Mouse (Mus musculus): ENCODE data around the gene Tgfb1i1. TPM values are rescaled to one million over a fixed set of nuclear protein-coding genes. Genes with fewer than 3 reads are reported as not detected.

Gene Tgfb1i1
- total RNA-seq, 1 experiment from 2014 or later = 0.70 TPM

DNA sequence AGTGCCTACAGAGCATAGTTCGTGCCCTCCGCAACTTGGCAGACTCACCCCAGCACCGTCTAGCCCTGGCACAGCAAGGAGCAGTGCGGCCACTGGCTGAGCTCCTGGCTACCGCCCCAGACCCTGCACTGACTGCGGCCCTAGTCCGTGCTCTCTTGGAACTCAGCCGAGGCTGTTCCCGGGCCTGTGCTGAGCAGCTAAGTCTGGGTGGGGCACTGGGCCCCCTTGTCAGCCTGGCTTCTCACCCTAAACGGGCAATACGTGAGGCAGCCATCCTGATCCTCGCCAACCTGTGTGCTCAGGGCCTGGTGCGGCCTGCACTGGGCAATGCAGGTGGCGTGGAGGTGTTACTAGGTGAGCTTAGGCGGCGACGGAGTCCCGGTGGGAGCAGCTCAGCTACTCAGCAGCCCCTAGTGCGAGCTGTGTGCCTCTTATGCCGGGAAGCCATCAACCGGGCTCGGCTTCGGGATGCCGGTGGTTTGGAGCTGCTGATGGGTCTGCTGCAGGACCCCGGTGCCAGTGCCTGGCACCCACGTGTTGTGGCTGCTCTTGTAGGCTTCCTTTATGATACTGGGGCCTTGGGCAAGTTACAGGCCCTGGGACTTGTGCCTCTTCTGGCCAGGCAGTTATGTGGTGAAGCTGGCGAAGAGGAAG, 6.4 kb upstream of the Tgfb1i1 start:
- no peak for ATAC-seq (ENCODE audit: extremely low read depth, insufficient number of reproducible peaks, low FRiP score, poor library complexity, severe bottlenecking)

DNA sequence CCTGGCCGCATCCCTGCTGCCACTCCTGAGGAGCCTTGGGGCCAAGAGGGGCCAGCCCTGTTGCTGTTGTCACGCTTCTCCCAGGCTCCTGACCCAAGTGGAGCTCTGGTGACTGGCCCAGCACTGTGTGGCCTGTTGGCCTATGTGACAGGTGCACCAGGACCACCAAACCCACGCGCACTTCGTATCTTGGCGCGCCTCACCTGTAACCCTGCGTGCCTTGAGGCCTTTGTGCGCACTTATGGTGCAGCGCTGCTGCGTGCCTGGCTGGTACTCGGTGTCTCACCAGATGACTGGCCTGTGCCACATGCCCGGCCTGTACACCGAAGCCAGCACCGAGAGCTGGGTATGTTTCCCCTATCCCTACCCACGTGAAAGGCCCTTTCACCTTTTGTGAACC, 4.3 kb upstream of the Tgfb1i1 start:
- ATAC-seq (ENCODE audit: extremely low read depth, insufficient number of reproducible peaks, low FRiP score, poor library complexity, severe bottlenecking) = no peak

DNA sequence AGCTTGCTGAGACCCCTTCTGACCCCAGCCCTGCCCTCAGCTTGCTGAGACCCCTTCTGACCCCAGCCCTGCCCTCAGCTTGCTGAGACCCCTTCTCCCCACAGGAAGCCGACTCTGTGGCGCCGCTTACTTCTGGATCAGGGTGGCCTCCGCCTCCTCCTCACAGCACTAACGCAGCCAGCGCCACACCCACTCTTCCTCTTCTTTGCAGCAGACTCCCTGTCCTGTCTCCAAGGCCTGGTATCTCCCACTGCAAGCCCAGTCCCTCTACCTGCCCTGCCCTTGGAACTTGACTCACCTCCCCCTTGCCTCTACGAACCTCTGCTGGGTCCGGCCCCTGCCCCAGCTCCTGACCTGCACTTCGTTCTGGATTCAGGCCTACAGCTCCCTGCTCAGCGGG, 2.7 kb upstream of the Tgfb1i1 start:
- ATAC-seq (ENCODE audit: extremely low read depth, insufficient number of reproducible peaks, low FRiP score, poor library complexity, severe bottlenecking) = no peak

DNA sequence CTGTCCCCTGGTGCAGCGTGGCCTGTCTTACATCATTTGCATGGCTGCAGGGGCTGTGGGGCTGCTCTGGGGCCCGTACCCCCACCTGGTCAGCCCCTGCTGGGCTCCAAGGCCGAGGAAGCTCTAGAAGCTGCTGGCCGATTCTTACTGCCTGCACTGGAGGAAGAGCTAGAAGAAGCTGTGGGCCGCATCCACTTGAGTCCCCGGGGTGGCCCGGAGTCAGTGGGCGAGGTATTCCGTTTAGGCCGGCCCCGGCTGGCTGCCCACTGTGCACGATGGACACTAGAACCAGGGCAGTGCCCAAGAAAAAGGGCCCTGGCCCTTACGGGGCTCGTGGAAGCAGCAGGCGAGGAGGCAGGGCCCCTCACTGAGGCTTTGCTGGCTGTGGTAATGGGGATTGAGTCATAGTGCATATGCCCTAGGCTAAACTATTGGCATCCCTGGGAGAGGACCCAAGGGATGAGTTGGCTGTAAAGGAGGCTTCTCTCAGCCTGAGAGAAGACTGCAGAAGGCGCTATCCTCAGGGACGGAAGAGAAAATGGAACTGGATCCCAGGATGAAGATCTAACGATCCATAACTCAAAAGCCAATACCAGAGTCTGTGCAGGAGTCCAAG, 2.1 kb upstream of the Tgfb1i1 start:
- ATAC-seq (ENCODE audit: extremely low read depth, insufficient number of reproducible peaks, low FRiP score, poor library complexity, severe bottlenecking) = no peak

DNA sequence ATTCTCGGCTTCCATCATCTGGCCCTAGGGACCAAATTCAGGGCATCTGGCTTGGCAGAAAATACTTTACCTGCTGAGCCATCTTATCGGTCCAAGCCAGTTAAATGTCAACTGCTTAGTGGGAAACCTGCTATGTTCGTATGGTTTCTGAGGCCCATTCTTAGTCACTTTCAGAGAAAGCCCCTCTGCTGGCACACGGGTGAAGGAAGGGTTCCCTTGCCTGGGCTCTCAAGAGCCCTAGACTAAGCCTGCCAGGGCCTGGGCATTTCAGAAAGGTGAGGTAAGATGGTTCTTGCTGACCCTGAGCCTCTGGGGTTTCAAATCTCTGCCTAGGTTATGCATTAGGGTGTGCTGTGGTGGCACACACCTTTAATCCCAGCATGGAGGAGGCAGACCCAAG, 1.1 kb upstream of the Tgfb1i1 start:
- ATAC-seq (ENCODE audit: extremely low read depth, insufficient number of reproducible peaks, low FRiP score, poor library complexity, severe bottlenecking) = no peak

DNA sequence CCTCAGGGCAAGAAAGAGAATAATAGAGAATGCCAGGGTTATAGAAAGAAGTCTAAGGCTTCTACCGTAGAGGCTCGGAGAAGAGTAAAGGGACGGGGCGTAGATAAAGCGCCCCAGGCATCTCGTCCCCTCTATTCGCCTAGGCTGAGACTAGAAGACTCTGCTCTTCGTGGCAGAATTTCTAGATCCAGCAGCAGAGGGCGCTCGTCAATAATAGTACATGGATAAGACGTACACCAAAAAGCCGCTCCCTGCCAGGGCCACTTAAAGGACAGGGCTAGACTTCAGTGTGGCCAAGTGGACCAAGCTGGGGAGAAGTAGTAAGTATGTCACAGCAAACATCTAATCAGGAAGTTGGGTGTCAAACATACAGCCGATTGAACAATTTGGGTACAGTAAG, 831 bp downstream of the Tgfb1i1 start:
- ATAC-seq (ENCODE audit: extremely low read depth, insufficient number of reproducible peaks, low FRiP score, poor library complexity, severe bottlenecking) = peak; percentile 55

DNA sequence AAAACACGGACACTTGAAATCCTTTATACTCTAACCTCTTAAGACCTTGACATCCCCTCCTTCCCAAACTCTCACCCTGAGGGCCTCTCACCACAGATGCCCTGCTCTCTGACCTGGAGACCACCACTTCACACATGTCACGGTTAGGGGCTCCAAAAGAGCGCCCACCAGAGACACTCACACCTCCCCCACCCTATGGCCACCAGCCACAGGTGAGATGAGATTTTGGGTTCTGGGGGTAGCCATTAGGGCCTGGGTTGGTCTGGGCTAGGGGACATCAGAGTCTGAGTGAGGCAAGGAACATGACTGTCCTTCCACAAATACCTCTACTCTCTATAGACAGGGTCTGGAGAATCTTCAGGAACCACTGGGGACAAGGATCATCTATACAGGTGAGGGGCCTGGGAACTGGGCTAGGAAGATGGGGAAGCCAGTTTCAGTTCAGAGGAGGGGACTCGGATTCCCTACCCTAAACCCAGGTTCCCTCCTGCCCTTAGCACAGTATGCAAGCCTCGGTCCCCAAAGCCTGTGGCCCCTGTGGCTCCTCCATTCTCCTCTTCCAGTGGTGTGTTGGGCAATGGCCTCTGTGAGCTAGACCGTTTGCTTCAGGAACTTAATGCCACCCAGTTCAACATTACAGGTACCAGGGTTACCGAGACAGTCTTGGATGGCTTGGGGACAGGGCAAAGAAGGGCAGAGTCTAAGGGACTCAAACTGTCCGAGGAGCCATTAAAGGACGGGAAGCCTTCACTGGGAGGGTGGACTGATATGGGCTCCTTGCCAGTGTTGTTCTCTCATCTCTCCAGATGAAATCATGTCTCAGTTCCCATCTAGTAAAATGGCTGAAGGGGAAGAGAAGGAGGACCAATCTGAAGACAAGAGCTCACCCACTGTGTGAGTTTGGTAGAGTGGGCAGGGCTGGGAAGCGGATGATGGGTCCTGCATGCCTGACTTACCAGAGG, 1.8 kb downstream of the Tgfb1i1 start:
- no peak for ATAC-seq (ENCODE audit: extremely low read depth, insufficient number of reproducible peaks, low FRiP score, poor library complexity, severe bottlenecking)

DNA sequence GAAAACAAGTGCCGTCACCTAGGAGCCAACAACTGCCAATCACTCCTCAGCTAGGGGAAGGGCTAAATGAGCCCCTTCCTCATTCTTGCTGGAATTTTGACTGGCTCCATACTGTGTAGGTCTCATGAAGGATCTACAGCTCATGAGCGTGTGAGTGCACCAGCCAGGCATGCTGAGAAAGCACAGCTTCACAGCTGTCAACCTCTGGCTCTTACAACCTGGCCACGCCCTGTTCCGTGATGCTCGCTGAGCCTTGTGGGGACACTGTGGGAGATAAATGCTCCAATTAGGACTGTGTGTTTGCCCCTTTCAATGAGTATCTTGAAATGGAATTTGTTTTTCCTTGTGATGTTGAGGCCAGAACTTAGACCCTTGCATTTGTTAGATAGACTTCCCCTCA, 3.4 kb downstream of the Tgfb1i1 start:
- no peak for ATAC-seq (ENCODE audit: extremely low read depth, insufficient number of reproducible peaks, low FRiP score, poor library complexity, severe bottlenecking)

DNA sequence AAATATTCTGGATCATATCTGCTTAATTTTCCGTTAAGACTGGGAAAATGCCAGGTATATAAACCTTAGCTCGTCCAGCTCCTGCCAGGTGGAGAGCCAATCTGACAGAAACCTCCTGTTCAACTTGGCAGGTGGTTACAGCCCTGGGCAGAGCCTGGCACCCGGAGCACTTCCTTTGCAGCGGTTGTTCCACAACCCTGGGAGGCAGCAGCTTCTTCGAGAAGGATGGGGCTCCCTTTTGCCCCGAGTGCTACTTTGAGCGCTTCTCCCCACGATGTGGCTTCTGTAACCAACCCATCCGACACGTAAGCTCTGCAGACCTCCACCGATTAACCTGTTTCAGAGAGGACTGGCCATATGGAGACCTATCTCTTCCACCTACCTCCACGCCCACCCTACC, 5.3 kb downstream of the Tgfb1i1 start:
- no peak for ATAC-seq (ENCODE audit: extremely low read depth, insufficient number of reproducible peaks, low FRiP score, poor library complexity, severe bottlenecking)

DNA sequence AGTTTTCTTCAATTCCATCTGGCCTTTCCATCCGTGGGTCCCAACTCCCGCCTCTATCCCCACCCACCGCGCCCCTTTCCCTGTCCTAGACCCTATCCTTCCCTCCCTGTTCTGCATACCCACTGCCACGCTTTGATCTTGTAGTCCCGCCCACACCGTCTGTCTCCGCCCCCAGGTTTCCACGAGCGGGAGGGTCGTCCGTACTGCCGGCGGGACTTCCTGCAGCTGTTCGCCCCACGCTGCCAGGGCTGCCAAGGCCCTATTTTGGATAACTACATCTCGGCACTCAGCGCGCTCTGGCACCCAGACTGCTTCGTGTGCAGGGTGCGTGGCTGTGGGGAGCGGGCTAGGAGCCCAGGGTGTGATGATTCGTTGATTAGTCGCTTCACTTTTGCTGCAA, 6.0 kb downstream of the Tgfb1i1 start:
- ATAC-seq (ENCODE audit: extremely low read depth, insufficient number of reproducible peaks, low FRiP score, poor library complexity, severe bottlenecking) = no peak

DNA sequence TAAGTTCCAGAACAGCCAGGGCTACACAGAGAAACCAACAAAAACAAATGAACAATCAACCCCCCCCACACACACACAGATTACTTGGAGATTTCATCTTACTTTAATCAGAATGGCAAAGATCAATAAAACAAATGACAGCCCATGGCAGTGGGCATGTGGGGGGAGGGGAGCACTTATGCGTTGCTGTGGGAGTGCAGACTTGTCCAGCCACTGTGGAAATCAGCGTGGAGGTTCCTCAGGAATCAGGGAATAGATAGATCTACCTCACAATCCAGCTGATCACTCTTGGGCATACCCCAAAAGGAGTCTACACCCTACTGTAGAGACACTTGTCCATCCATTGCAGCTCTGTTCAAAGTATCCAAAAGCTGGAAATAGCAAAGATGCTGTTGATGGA, 8.4 kb downstream of the Tgfb1i1 start:
- no peak for ATAC-seq (ENCODE audit: extremely low read depth, insufficient number of reproducible peaks, low FRiP score, poor library complexity, severe bottlenecking)

DNA sequence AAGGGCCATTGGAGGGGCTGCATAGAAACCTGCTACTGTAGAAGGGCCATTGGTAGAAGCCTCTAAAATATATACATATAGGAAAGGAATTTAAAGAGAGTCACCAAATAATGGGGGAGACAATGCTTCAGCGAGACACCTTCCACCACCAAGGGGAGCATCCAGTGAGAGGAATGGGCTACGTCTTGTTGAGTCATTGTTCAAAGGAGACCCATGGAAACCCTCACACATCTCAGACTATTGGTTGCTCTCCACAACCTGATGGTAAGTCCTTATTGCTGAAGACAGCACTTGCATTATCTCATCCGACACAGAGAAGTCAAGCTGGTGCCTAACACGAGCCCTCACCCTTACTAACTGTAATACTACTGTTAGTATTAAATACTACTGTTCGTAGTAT, 9.1 kb downstream of the Tgfb1i1 start:
- no peak for ATAC-seq (ENCODE audit: extremely low read depth, insufficient number of reproducible peaks, low FRiP score, poor library complexity, severe bottlenecking)

DNA sequence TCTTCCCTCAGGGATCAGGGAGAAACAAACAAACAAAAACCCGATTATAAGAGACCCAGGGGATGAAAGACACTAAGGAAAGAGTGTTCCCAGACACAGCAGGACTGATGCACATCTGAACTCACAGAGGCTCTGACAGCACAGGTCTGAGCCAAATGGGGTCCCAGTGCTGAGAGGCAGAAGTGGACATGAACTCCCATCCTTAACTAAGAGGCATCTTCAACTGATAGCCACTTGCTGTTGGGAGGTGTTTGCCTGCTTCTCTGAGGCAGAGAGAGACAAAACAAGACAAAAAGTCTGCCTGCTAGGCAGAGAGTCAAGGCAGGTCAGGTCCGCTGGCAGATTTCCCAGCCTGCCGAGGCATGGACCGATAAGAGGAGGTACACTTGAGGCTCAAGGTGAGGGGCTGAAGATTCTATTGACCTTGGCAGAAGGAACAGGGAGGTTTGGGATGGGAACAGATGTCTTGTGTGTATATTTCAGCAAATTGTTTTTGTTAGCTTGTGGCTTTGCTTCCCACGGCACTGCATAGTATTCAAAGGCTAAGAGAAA, 10.2 kb downstream of the Tgfb1i1 start:
- ATAC-seq (ENCODE audit: extremely low read depth, insufficient number of reproducible peaks, low FRiP score, poor library complexity, severe bottlenecking) = no peak

DNA sequence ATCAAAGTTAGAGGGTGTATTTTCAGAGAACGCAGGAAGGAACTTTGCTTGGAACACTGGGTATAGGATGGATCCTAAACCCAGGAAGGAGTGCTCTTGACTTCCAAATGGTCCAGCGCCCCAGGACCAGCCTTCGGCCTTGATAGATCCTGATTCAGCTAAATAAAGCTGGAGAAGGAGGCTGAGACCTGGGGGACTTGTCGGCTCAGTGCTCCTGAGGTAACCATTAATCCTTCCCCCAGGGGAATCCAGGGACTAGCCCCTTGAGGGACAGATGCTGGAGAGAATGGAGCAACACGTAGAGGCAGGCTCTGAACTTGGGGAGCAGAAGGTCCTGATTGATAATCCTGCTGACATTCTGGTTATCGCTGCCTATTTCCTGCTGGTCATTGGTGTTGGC, 18.8 kb downstream of the Tgfb1i1 start, which contains the start of gene Slc5a2:
TSS of gene Slc5a2 (plus strand) at position 247 of the 400 bp plus-strand sequence.
- ATAC-seq (ENCODE audit: extremely low read depth, insufficient number of reproducible peaks, low FRiP score, poor library complexity, severe bottlenecking) = no peak

DNA sequence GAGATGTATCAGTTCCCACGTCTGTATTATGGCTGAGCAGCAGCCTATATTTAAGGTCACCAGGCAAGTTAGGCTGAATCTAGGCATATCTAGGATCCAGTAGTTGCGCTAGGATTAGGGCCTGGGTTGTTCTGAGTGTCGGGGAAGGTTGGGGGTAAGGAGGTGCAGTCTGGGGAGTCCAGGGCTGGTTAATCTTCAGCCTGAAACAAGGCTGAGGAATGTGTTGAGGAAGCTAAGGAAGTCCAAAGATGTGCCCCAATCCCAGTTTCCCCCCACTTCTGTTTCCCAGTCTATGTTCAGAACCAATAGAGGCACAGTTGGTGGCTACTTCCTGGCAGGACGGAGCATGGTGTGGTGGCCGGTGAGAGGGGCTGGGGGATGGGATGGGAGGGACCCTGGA, 19.4 kb downstream of the Tgfb1i1 start:
- ATAC-seq (ENCODE audit: extremely low read depth, insufficient number of reproducible peaks, low FRiP score, poor library complexity, severe bottlenecking) = no peak

DNA sequence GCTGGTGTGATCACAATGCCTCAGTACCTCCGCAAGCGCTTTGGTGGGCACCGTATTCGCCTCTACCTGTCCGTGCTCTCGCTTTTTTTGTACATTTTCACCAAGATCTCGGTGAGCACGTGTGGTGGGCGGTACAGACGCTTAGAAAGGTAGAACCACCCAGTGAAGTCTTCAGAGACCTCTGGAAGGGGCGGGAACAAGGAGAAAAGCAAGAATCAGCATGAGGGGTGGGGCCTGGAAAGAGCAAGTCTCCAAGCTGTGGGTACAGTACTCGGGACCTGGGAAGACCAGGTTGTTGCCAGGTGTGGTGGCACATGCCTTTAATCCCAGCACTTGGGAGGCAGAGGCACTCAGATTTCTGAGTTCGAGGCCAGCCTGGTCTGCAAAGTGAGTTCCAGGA, 20.8 kb downstream of the Tgfb1i1 start:
- no peak for ATAC-seq (ENCODE audit: extremely low read depth, insufficient number of reproducible peaks, low FRiP score, poor library complexity, severe bottlenecking)

DNA sequence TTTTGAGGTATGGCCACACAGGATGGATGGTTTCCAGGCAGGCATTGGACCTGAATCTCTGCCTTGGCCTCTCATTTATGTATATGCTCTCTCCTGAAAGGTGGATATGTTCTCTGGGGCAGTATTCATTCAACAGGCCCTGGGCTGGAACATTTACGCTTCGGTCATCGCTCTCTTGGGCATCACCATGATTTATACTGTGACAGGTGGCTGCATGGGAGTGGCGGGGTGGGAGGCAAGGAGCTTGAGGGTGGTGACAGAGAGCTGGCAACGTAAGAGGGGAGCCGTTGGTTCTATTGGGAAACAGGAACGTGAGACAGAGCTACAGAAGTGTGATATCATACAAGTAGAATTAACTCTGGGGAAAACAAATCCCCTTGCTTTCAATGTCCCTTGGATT, 21.2 kb downstream of the Tgfb1i1 start:
- no peak for ATAC-seq (ENCODE audit: extremely low read depth, insufficient number of reproducible peaks, low FRiP score, poor library complexity, severe bottlenecking)

DNA sequence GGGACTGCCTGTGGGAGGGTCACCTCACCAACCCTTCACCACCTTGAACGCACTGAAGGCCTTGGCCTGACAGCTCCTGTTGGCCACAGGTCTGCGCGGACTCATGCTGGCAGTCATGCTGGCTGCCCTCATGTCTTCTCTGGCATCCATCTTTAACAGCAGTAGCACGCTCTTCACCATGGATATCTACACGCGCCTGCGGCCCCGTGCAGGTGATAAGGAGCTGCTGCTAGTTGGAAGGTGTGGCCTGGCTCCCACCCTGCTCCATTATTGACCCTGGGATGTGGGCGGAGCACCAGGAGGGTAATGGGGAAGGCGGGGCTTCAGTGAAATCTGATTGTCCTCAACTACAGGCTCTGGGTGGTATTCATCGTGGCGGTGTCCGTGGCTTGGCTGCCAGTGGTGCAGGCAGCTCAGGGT, 23.8 kb downstream of the Tgfb1i1 start:
- ATAC-seq (ENCODE audit: extremely low read depth, insufficient number of reproducible peaks, low FRiP score, poor library complexity, severe bottlenecking) = no peak

DNA sequence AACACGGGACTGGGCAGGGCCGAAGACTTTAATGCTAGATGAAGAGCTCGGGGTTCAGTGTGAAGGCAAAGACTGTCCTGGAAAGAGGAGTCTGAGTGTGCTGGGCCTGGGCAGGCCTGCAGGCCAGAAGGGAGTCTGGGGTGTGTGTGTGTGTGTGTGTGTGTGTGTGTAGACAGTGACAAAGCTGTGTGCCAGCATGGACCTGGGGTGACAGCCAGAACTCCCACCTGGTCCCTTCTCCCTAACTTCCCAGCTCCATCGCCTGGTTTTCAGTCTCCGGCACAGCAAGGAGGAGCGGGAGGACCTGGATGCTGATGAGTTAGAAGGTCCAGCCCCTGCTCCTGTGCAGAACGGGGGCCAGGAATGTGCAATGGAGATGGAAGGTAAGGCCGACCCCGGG, 24.9 kb downstream of the Tgfb1i1 start:
- ATAC-seq (ENCODE audit: extremely low read depth, insufficient number of reproducible peaks, low FRiP score, poor library complexity, severe bottlenecking) = no peak

DNA sequence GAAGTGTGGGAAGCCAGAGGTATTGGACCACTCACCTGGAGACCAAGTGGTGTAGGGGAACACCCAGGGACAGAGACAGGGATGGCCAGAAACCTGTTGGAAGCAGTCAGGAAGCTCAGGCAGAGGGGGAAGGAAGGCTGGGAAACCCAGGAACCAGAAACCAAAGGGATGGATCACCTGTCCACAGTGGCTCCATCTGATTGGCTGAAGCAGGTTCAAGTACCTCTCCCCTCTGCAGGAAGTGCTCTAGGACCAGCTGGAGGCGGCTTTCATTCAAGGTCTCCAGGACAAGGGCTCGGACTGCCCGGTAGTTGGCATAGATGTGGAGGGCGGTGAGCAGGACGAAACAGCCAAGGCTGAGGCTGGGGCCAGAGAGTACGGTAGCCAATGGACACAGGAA, 29.4 kb downstream of the Tgfb1i1 start:
- ATAC-seq (ENCODE audit: extremely low read depth, insufficient number of reproducible peaks, low FRiP score, poor library complexity, severe bottlenecking) = no peak

Data from neutrophil, adult 5-6 weeks (primary cell).